Mouse (Mus musculus) forebrain, embryonic 14.5 days (tissue): ENCODE measurements at regions not wholly inside any gene's neighbourhood (a gene's known extent, or its start where the extent isn't known, plus 50 kb on each side); places are given as distances from the start of the nearest gene placed in this dataset. TPM values are rescaled to one million over a fixed set of nuclear protein-coding genes. Genes with fewer than 3 reads are reported as not detected.
A peak's percentile ranks its signal among the peaks of the same experiment; 100 is the strongest.

Experiments used
- ATAC-seq: fragments of 200-750 bp; cut with Nextera tagmentation; 2 replicates; pipeline ENCODE4 v1.8.0; 2017; ENCODE audit warnings: mild to moderate bottlenecking, moderate library complexity
- DNase-seq: peaks from one replicate; pipeline ENCODE4 v3.0.0-alpha.2; 2015; ENCODE audit warnings: low spot score
- H3K27ac ChIP-seq: fragments of 300-500 bp; sonication (generic); 2 replicates; pipeline ENCODE4 v1.5.1; 2014; ENCODE audit warnings: low read depth, mild to moderate bottlenecking, control low read depth, low read length, moderate library complexity
- H3K27me3 ChIP-seq: fragments of 300-500 bp; sonication (generic); replicated peaks from 2 replicates; pipeline ENCODE4 v1.6.1; 2014; ENCODE audit warnings: low read length, control low read depth, mixed read lengths; ENCODE audit not compliant: control insufficient read depth, insufficient read depth
- H3K36me3 ChIP-seq: fragments of 300-500 bp; sonication (generic); 2 replicates; pipeline ENCODE4 v1.6.1; 2014; ENCODE audit warnings: low read length, control low read depth; ENCODE audit not compliant: control insufficient read depth, insufficient read depth
- H3K4me1 ChIP-seq: fragments of 300-500 bp; sonication (generic); 2 replicates; pipeline ENCODE4 v1.6.1; 2014; ENCODE audit warnings: antibody characterized with exemption, low read length, control low read depth; ENCODE audit not compliant: control insufficient read depth, insufficient read depth
- H3K4me2 ChIP-seq: fragments of 300-500 bp; sonication (generic); 2 replicates; pipeline ENCODE4 v1.6.1; 2014; ENCODE audit warnings: mild to moderate bottlenecking, control low read depth, low read length
- H3K4me3 ChIP-seq: fragments of 300-500 bp; sonication (generic); 2 replicates; pipeline ENCODE4 v1.5.1; 2014; ENCODE audit warnings: low read depth, low read length, control low read depth
- H3K9ac ChIP-seq: fragments of 300-500 bp; sonication (generic); 2 replicates; pipeline ENCODE4 v1.6.1; 2014; ENCODE audit warnings: mild to moderate bottlenecking, low read length, control low read depth, moderate library complexity
- H3K9me3 ChIP-seq: fragments of 300-500 bp; sonication (generic); replicated peaks from 2 replicates; pipeline ENCODE4 v1.6.1; 2016; ENCODE audit warnings: low read length, control low read depth, mixed read lengths; ENCODE audit not compliant: control insufficient read depth
- WGBS: fragments of 180-500 bp; shearing (Covaris S2); extraction: QIAGEN DNeasy Blood & Tissue Kit; methylation state at CpG from one replicate; pipeline ENCODE4 v1.1.7; 2014; 5-methylcytosine and 5-hydroxymethylcytosine counted together
- microRNA-seq: library from miRNA; unstranded; fragments of <30 nt; microRNA quantifications from one replicate; pipeline ENCODE4, GENCODE M21; 2016

DNA sequence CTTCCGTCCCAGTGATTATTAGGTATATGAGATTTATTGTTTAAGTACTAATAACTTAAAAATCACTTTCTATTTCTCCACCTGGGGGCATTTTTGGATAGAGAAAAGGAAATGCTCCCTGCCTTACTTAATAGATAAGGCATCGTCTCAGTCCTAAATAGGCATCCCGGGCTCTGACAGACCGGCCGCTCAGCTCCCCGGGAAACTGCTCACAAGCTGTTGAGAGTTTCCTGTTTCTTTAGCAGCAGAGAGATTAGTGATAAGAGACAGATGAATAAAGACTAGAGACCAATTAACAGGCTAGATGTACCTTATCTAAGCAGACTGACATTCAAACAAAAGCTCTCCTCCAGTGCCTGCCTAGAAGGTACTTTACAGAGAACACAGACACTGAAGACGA, 148.4 kb downstream of the Slc15a5 start:
- whole genome bisulfite sequencing, result 38% methylated on average over 7 of the region's 7 CpGs
- peaks cover 5% of the 10 kb centered on the region; the same call in 1 of the 2 replicates for H3K4me1 ChIP-seq
- ATAC-seq (no peak), DNase-seq (no peak)
- H3K9ac ChIP-seq, result no peak overlapping the region
- no peak overlapping the region for H3K4me2 ChIP-seq
- H3K36me3 ChIP-seq, result no peaks in the 10 kb centered on the region
- H3K9me3 ChIP-seq, result no peaks in the 10 kb centered on the region
- no peaks in the 10 kb centered on the region for H3K27me3 ChIP-seq
- H3K27ac ChIP-seq, result no peak overlapping the region
- no peak overlapping the region for H3K4me3 ChIP-seq

DNA sequence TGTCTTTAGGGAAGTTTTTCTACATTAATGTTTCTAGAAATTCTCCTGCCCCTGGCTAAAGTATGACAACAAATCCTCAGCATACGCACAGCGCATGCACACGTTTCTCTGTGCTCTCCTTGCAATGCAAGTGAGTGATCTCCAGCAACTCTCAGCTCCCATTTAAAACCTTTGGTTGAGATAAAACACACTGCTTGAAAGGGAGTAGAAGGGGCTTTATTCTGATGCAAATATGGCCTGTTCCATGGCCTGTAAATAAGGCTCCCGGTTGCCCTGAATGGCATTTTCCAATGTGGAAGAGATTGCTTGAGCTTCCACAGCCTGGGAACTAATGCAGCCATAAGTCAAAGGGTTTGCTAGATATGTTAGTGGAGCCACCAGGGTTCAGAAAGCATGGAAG, 156.4 kb downstream of the Slc15a5 start:
- Histone ChIP-seq H3K4me1 (no peaks in the 10 kb centered on the region), H3K36me3 (no peaks in the 10 kb centered on the region), H3K4me3 (no peak overlapping the region), H3K9ac (no peak overlapping the region), H3K27me3 (no peaks in the 10 kb centered on the region), H3K9me3 (no peaks in the 10 kb centered on the region), H3K27ac (no peak overlapping the region), H3K4me2 (no peak overlapping the region)
- ATAC-seq (0 out of 2 replicates have a peak, but pooled peaks have one; percentile 23), DNase-seq (no peak)
- 33% methylated on average over 4 of the region's 4 CpGs for WGBS

DNA sequence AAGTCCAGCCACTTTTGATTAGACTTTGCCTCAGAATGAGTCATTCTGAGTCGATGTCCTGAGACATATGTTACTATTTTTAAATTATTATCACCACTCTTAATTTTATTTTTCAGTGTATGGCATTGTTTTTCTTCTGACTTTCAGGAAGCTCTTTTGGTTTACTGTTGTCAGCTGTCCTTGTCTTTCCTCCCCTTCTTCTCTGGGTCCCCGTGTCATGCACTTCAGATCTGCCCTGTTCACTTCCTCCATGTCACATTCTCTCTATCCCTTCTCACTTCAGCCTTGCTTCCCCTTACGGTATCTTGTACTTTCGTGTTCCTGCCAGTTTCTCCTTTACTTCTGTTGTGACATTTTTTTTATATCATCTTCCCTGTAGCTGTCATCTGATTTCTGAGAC, 161.6 kb downstream of the Slc15a5 start:
- no peak overlapping the region for H3K9ac ChIP-seq
- H3K27me3 ChIP-seq, result no peaks in the 10 kb centered on the region
- no peaks in the 10 kb centered on the region for H3K9me3 ChIP-seq
- 80% methylated on average over 4 of the region's 4 CpGs for WGBS
- H3K4me2 ChIP-seq, result no peak overlapping the region
- no peak overlapping the region for H3K4me3 ChIP-seq
- no peak for ATAC-seq
- DNase-seq, result no peak
- no peaks in the 10 kb centered on the region for H3K4me1 ChIP-seq
- no peak overlapping the region for H3K27ac ChIP-seq
- H3K36me3 ChIP-seq, result no peaks in the 10 kb centered on the region

DNA sequence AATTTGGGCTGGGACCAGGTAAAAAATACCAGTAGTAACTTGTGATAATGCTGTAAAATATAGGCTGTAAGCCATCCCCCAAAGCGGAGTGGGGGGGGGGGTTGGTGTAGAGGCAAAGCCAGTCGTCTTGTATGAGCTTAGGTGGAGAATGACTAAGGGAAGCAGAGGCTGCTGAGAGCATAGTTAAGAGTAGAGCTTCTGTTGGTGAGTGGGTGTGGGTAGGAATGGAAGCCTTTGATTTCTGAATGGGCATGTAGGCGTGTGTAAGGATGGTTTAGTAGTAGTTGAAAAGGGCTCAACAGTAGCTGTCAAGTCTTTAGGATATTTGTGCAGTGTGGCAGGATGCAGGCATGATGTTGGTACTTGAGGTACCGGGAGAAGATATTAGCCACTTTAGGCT, 153.5 kb downstream of the Dera start:
- Histone ChIP-seq H3K4me2 (no peak overlapping the region), H3K27ac (no peak overlapping the region), H3K9ac (no peak overlapping the region), H3K27me3 (no peaks in the 10 kb centered on the region), H3K36me3 (no peaks in the 10 kb centered on the region), H3K9me3 (0 out of 2 replicates have a peak, but pooled peaks cover 4% of the 10 kb centered on the region), H3K4me1 (no peaks in the 10 kb centered on the region), H3K4me3 (no peak overlapping the region)
- DNase-seq (no peak), ATAC-seq (no peak)
- WGBS, result 86% methylated on average over 4 of the region's 4 CpGs

Small RNAs in the stretch of these regions (microRNA-seq; reads per million reads assigned to microRNA genes)
- gene Gm24308, result not detected
